Comparison of ENCODE assay signal across 23 mouse cellular contexts in genomic region chr1:156084603-156085002, GRCm38 (mm10).
"Had no signal": no experiment of that assay in that cellular context is flagged by ENCODE, and none has a peak within 500 bp of the region (broad histone marks: within the 10 kb centered on the region; RNA-seq: fewer than 3 reads in every experiment).

No protein-coding gene starts in this region.

- ATAC-seq: forebrain, embryonic 15.5 days; forebrain, postnatal 0 days; hindbrain, postnatal 0 days; intestine, embryonic 16.5 days; liver, embryonic 12.5 days had no signal

- H3K9ac ChIP-seq: forebrain, embryonic 15.5 days; forebrain, postnatal 0 days; hindbrain, embryonic 13.5 days; hindbrain, embryonic 15.5 days; kidney, embryonic 15.5 days; limb, embryonic 13.5 days; limb, embryonic 15.5 days; liver, embryonic 12.5 days; liver, embryonic 14.5 days had no signal

- H3K27ac ChIP-seq: forebrain, embryonic 15.5 days; hindbrain, embryonic 13.5 days; hindbrain, embryonic 15.5 days; hindbrain, postnatal 0 days; kidney, embryonic 15.5 days; kidney, postnatal 0 days; limb, embryonic 13.5 days; limb, embryonic 15.5 days; liver, embryonic 12.5 days; liver, embryonic 14.5 days had no signal

- H3K4me3 ChIP-seq: forebrain, embryonic 15.5 days; hindbrain, embryonic 13.5 days; hindbrain, embryonic 15.5 days; kidney, embryonic 15.5 days; limb, embryonic 13.5 days; limb, embryonic 15.5 days; liver, embryonic 12.5 days had no signal

- H3K27me3 ChIP-seq: forebrain, embryonic 15.5 days; hindbrain, embryonic 13.5 days; hindbrain, embryonic 15.5 days; limb, embryonic 15.5 days; liver, embryonic 12.5 days had no signal

- H3K36me3 ChIP-seq: forebrain, embryonic 15.5 days; hindbrain, embryonic 13.5 days; hindbrain, embryonic 15.5 days; kidney, embryonic 15.5 days; limb, embryonic 13.5 days; limb, embryonic 15.5 days; liver, embryonic 12.5 days had no signal

- H3K4me2 ChIP-seq: forebrain, embryonic 15.5 days; hindbrain, embryonic 13.5 days; hindbrain, embryonic 15.5 days; kidney, embryonic 15.5 days; limb, embryonic 13.5 days; limb, embryonic 15.5 days; liver, embryonic 12.5 days had no signal

- H3K4me1 ChIP-seq: forebrain, embryonic 15.5 days; hindbrain, embryonic 13.5 days; hindbrain, embryonic 15.5 days; kidney, embryonic 15.5 days; limb, embryonic 15.5 days had no signal

- H3K9me3 ChIP-seq: forebrain, embryonic 15.5 days; hindbrain, embryonic 13.5 days; hindbrain, embryonic 15.5 days; kidney, embryonic 15.5 days; limb, embryonic 13.5 days; limb, embryonic 15.5 days; liver, embryonic 12.5 days had no signal

- DNase-seq: forebrain, postnatal 0 days; gastrocnemius, postnatal 14 days; gastrocnemius, postnatal 36 days; heart, postnatal 10 days; kidney, adult 11 months; kidney, adult 2 months; kidney, adult 9 months; kidney, postnatal 14 days; kidney, postnatal 36 days; layer of hippocampus, adult 9-11 months; layer of hippocampus, postnatal 36 days; left cerebral cortex, postnatal 4 days had no signal
